Mouse (Mus musculus) liver, embryonic 16.5 days (tissue): ENCODE data around the gene Hecw2. TPM values are rescaled to one million over a fixed set of nuclear protein-coding genes. Genes with fewer than 3 reads are reported as not detected.

ENCODE experiments used
- ATAC-seq: fragments of 200-750 bp; cut with Nextera tagmentation; 2 replicates; pipeline ENCODE4 v1.8.0; 2017; ENCODE audit warnings: low read depth, mild to moderate bottlenecking, moderate number of reproducible peaks, moderate library complexity
- H3K27ac ChIP-seq: fragments of 300-500 bp; sonication (generic); 2 replicates; pipeline ENCODE4 v1.5.1; 2014; ENCODE audit warnings: mild to moderate bottlenecking, low read length
- H3K27me3 ChIP-seq: fragments of 300-500 bp; sonication (generic); 2 replicates; pipeline ENCODE4 v1.6.1; 2014; ENCODE audit warnings: low read depth, low read length, mixed read lengths; ENCODE audit not compliant: control insufficient read depth, insufficient read depth
- H3K36me3 ChIP-seq: fragments of 300-500 bp; sonication (generic); 2 replicates; pipeline ENCODE4 v1.6.1; 2014; ENCODE audit warnings: mild to moderate bottlenecking; ENCODE audit not compliant: control insufficient read depth, insufficient read depth
- H3K4me1 ChIP-seq: fragments of 300-500 bp; sonication (generic); 2 replicates; pipeline ENCODE4 v1.6.1; 2014; ENCODE audit warnings: low read depth, low read length, mixed read lengths; ENCODE audit not compliant: control insufficient read depth
- H3K4me2 ChIP-seq: fragments of 300-500 bp; sonication (generic); 2 replicates; pipeline ENCODE4 v1.6.1; 2014; ENCODE audit warnings: low read depth, low read length, mixed read lengths
- H3K4me3 ChIP-seq: fragments of 300-500 bp; sonication (generic); 2 replicates; pipeline ENCODE4 v1.5.1; 2014; ENCODE audit warnings: low read depth, mild to moderate bottlenecking, low read length
- H3K9ac ChIP-seq: fragments of 300-500 bp; sonication (generic); 2 replicates; pipeline ENCODE4 v1.6.1; 2014; ENCODE audit warnings: low read depth, low read length
- H3K9me3 ChIP-seq: fragments of 300-500 bp; sonication (generic); replicated peaks from 2 replicates; pipeline ENCODE4 v1.6.1; 2016; ENCODE audit warnings: low read length; ENCODE audit not compliant: control insufficient read depth
- WGBS: fragments of 180-500 bp; shearing (Covaris S2); extraction: QIAGEN DNeasy Blood & Tissue Kit; methylation state at CpG from one replicate; pipeline ENCODE4 v1.1.7; 2014; ENCODE audit not compliant: insufficient replicate concordance; 5-methylcytosine and 5-hydroxymethylcytosine counted together
- polyA plus RNA-seq: library from polyadenylated mRNA; unstranded; fragments of >200 nt; fragmentation: Nextera tagmentation; extraction: Ambion mirVana; gene quantifications from 2 replicates; pipeline ENCODE4 v1.2.1, GENCODE M21; 2015

Gene Hecw2
- polyA plus RNA-seq, 1 experiment from 2014 or later = 0.51 TPM

DNA sequence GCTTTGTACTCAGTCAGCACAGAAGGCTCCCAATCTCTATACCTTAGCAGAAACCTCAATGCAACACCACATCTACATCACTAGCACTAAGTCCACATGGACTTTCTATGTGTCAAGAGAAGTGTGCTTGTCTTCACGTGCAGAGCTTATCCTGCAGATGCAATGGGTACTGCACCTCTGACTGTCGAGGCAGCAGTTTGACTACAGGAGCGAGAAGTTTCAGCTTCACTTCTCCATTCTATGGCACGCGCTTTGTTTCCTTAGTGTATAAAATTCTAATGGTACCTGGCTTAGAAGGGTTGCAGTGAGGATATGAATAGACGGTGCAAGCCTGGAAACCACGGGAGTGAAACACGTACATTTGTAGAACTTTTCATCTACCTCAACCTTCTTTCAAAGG, 218.9 kb downstream of the Hecw2 start:
- ATAC-seq = no peak
- Histone ChIP-seq H3K9ac (no peak overlapping the region), H3K4me2 (no peak overlapping the region), H3K9me3 (no peaks in the 10 kb centered on the region), H3K36me3 (no peaks in the 10 kb centered on the region), H3K4me1 (no peaks in the 10 kb centered on the region), H3K27ac (no peak overlapping the region), H3K4me3 (no peak overlapping the region), H3K27me3 (no peaks in the 10 kb centered on the region)
- WGBS = 59% methylated on average over 8 of the region's 8 CpGs

DNA sequence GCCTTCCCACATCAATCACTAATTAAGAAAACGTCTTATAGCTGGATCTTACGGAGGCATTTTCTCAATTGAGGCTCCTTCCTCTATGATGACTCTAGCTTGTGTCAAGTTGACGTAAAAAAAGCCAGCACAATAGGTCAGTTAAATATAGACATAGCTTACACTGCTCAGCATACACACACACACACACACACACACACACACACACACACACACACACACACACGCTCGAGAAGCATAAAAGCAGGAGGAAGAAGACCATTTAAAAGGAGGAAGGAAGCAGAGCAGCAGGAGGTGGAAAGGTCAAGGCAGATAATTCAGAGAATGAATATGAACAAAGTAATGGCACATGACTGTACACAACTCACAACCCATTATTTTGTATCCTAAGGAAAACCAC, 220.0 kb downstream of the Hecw2 start:
- Histone ChIP-seq H3K4me1 (no peaks in the 10 kb centered on the region), H3K36me3 (no peaks in the 10 kb centered on the region), H3K27me3 (no peaks in the 10 kb centered on the region), H3K27ac (no peak overlapping the region), H3K4me3 (no peak overlapping the region), H3K9ac (no peak overlapping the region), H3K9me3 (no peaks in the 10 kb centered on the region), H3K4me2 (no peak overlapping the region)
- 19% methylated on average over 5 of the region's 5 CpGs for WGBS
- no peak for ATAC-seq

DNA sequence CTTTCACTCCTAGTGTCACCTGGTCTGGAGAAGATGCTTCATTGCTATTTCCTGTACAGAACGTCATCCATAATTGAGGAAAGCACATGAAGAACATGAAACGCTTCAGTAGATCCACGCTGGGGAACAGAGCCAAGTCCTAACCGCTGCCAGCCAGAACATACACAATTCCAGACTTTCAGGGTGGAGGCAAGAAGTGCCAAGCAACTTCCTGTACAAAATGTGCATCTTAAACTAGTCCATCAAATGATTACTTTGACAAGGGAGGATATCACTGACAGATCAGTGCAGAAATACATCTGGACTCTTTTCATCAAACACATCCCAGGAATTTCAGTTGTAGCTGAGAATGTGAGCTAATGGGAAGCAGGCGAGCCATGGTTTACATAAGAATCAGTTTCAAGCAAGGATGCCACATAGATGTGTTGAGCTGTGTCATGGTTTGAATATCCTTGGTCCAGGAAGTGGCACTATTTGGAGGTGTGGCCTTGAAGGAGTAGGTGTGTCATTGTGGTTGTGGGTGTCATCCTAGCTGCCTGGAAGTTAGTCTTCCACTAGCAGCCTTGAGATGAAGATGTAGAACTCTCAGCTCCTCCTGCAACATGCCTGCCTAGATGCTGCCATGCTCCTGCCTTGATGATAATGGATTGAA, 224.5 kb downstream of the Hecw2 start:
- no peak overlapping the region for H3K27ac ChIP-seq
- WGBS = 62% methylated on average over 5 of the region's 5 CpGs
- H3K4me1 ChIP-seq = no peaks in the 10 kb centered on the region
- ATAC-seq = no peak
- H3K9ac ChIP-seq = no peak overlapping the region
- H3K36me3 ChIP-seq = no peaks in the 10 kb centered on the region
- no peak overlapping the region for H3K4me2 ChIP-seq
- H3K9me3 ChIP-seq = no peaks in the 10 kb centered on the region
- no peaks in the 10 kb centered on the region for H3K27me3 ChIP-seq
- H3K4me3 ChIP-seq = no peak overlapping the region

DNA sequence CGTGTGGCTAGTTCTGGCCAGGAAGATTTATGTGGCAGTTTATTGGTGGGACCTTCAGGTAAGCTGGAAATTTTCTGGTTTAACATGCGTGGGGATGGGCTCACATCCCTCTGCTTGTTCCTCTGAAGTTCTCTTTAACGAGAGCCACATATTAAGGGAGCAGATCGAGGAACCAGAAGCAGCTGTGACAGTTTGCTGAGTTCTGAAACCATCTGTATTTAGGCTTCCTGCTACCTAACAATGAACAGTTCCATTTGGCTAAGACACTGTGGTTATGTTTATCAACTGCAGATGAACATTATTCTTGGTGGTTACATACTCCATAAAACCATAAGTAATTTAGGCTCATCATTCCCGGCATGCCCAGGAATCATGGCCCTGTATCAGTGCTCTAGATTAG, 242.6 kb downstream of the Hecw2 start:
- WGBS = 27% methylated on average over 5 of the region's 5 CpGs
- no peaks in the 10 kb centered on the region for H3K9me3 ChIP-seq
- ATAC-seq = no peak
- H3K4me2 ChIP-seq = no peak overlapping the region
- H3K27me3 ChIP-seq = no peaks in the 10 kb centered on the region
- no peak overlapping the region for H3K27ac ChIP-seq
- H3K4me1 ChIP-seq = no peaks in the 10 kb centered on the region
- H3K36me3 ChIP-seq = no peaks in the 10 kb centered on the region
- no peak overlapping the region for H3K4me3 ChIP-seq
- H3K9ac ChIP-seq = no peak overlapping the region

DNA sequence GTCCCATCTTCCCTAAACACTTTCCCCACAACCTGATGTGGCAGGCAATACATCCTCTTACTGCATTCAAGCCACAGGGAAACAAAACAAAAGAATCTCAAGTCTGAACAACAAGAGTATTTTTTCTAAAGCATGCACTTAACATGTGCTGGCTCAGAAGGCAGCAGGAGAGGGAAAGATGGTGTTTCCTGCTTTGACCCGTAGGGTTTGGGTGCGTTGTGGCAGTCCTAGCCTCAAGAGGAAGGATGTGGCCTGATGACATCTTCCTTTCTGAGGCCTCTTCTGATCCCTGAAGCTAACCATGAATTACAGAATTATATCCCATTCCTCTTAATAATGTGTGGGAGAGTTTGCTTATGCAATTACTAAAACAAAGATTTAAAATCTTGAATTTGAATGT, 249.2 kb downstream of the Hecw2 start:
- Histone ChIP-seq H3K36me3 (no peaks in the 10 kb centered on the region), H3K4me3 (no peak overlapping the region), H3K4me2 (no peak overlapping the region), H3K27ac (no peak overlapping the region), H3K27me3 (no peaks in the 10 kb centered on the region), H3K4me1 (no peaks in the 10 kb centered on the region), H3K9ac (no peak overlapping the region), H3K9me3 (no peaks in the 10 kb centered on the region)
- 13% methylated on average over 2 of the region's 2 CpGs for WGBS
- ATAC-seq = no peak

DNA sequence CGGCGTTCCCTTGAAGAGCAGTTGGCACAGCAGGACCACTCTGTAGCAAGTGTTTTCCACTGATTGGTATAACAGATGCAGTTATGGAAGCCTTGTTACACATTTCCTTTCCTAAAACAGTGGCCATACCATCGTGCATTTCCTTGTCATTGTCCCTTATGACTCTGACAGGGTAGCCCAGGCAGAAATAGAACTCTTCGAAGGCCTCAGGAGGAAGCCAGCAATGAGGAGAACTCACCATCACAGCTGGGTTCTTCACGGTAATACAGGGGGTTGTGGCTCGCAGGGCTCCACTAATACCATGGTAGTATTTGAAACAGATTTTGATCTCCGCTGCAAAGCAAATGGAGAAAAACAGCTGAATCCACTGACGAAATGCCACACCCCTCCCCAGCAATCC, 252.5 kb downstream of the Hecw2 start:
- Histone ChIP-seq H3K27ac (no peak overlapping the region), H3K4me2 (no peak overlapping the region), H3K4me1 (no peaks in the 10 kb centered on the region), H3K9me3 (no peaks in the 10 kb centered on the region), H3K27me3 (no peaks in the 10 kb centered on the region), H3K9ac (no peak overlapping the region), H3K4me3 (no peak overlapping the region), H3K36me3 (no peaks in the 10 kb centered on the region)
- ATAC-seq = no peak
- WGBS = 51% methylated on average over 8 of the region's 8 CpGs

DNA sequence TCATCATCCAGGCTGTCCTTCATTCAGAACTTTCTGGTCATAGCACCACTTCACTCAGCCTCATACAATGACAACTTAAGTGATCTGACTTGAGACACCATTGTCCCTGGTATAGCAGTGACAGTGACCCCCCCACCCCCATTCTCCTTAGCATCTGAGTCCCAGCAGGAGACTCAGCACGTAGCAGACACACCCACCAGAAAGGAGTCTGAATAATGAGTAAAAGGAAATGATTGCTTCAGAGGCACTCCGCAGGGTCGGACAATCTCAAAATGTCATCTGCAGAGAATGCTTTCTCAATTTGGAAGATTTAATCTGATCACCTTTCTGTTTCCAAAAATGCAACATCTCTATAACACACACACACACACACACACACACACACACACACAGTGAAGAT, 253.4 kb downstream of the Hecw2 start:
- Histone ChIP-seq H3K9me3 (no peaks in the 10 kb centered on the region), H3K9ac (no peak overlapping the region), H3K4me2 (no peak overlapping the region), H3K27me3 (no peaks in the 10 kb centered on the region), H3K4me1 (no peaks in the 10 kb centered on the region), H3K36me3 (no peaks in the 10 kb centered on the region), H3K4me3 (no peak overlapping the region), H3K27ac (no peak overlapping the region)
- 50% methylated on average over 3 of the region's 3 CpGs for WGBS
- ATAC-seq = no peak

DNA sequence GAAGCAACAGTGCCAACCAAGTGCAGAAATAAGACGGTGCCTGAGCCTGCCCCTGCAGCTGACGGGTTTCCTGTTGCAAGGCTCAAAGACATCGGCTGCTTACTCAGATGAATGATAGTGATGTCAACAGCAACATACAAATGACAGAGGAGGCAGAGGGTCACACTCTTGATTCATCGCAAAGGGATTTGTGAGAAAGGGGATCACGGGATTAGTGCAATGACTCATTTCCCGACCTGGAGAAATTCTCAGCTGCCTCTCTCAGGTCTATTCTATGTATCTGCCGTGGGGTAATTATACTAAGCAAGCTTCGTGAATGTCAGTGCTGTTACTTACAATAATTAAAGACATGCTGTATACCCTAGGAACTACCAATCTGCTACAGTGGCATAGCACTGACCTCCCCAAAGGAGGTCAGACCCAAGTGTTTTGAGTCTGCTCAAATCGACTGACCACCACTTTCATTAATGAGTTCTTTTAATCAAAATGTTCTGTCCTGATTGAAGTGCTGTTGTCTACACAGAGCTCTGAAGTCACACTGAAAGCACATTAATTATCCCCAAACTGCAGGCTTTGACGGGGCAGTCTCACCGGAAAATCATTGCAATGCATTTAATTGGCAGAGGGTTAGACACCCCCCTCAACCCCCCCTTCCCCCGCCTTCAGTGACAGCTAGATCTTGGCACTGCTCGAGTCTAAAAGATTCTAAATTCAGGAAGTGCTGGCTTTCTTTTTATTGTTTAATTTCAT, 254.5 kb downstream of the Hecw2 start:
- no peak for ATAC-seq
- 29% methylated on average over 13 of the region's 13 CpGs for WGBS
- no peak overlapping the region for H3K4me2 ChIP-seq

DNA sequence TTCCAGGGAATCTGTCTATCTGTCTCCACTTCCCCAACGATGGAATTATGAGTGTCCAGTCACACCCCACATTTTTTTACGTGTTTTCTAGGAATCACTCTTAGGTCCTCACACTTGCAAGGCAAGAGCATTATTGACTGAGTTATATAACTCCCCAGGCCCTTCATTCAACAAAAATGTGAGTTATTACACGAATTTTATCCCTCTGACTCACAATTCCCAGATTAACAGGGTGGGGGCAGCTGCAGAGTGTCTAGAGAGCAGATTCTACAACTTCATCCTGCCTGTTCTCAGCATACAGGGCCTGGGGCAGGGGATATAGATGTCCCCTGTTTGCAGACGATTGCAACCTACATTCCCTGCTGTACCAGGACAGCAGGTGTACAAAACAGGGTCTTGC, 255.7 kb downstream of the Hecw2 start:
- no peak for ATAC-seq
- Histone ChIP-seq H3K4me2 (no peak overlapping the region), H3K36me3 (no peaks in the 10 kb centered on the region), H3K27ac (no peak overlapping the region), H3K4me3 (no peak overlapping the region), H3K9me3 (no peaks in the 10 kb centered on the region), H3K4me1 (no peaks in the 10 kb centered on the region), H3K27me3 (no peaks in the 10 kb centered on the region), H3K9ac (no peak overlapping the region)
- 43% methylated on average over 4 of the region's 4 CpGs for WGBS

More for the DNA sequence above, 254.5 kb downstream of the Hecw2 start:
- Histone ChIP-seq H3K9me3 (no peaks in the 10 kb centered on the region), H3K27ac (no peak overlapping the region), H3K36me3 (no peaks in the 10 kb centered on the region), H3K9ac (no peak overlapping the region), H3K27me3 (no peaks in the 10 kb centered on the region), H3K4me3 (no peak overlapping the region), H3K4me1 (no peaks in the 10 kb centered on the region)
